Mouse (Mus musculus) MEL (cell line): ENCODE data around the gene Gm10277. TPM values are rescaled to one million over a fixed set of nuclear protein-coding genes. Genes with fewer than 3 reads are reported as not detected.

Experiments
- DNase-seq: peaks from one replicate; pipeline ENCODE4 v3.0.0; 2011; ENCODE audit warnings: low read depth, low spot score
- H3K27ac ChIP-seq: 2 replicates; pipeline ENCODE4 v1.5.1; 2012; ENCODE audit warnings: low read depth, mild to moderate bottlenecking, control low read depth, low read length, moderate library complexity; ENCODE audit not compliant: control insufficient read depth
- H3K27me3 ChIP-seq, 2 experiments: fragments of 150-350 bp in 1 of 2; sonication (generic) in 1 of 2; 2 replicates each; pipeline ENCODE4 v1.6.1; 2012; ENCODE audit warnings: low read length in 2 of 2, mild to moderate bottlenecking in 2 of 2, improper control_type of control experiment in 1 of 2, moderate library complexity in 1 of 2; ENCODE audit not compliant: insufficient read depth in 2 of 2, control insufficient read depth in 1 of 2
- H3K36me3 ChIP-seq, 2 experiments: 2 replicates each; pipeline ENCODE4 v1.6.1; 2012 to 2014; ENCODE audit warnings: low read length in 2 of 2, improper control_type of control experiment in 1 of 2, inconsistent platforms in 1 of 2, mild to moderate bottlenecking in 1 of 2; ENCODE audit not compliant: insufficient read depth in 2 of 2, control insufficient read depth in 1 of 2
- H3K4me1 ChIP-seq, 2 experiments: fragments of 150-350 bp in 1 of 2; sonication (generic) in 1 of 2; 2 replicates each; pipeline ENCODE4 v1.6.1; 2012; ENCODE audit warnings: low read length in 2 of 2, improper control_type of control experiment in 1 of 2, mild to moderate bottlenecking in 1 of 2; ENCODE audit not compliant: insufficient read depth in 2 of 2, control insufficient read depth in 1 of 2
- H3K4me3 ChIP-seq, 2 experiments: fragments of 150-350 bp in 1 of 2; sonication (generic) in 1 of 2; 2 replicates each; pipeline ENCODE4 v1.5.1; 2012; ENCODE audit warnings: low read depth in 2 of 2, low read length in 2 of 2, mild to moderate bottlenecking in 2 of 2, moderate library complexity in 2 of 2, control low read depth in 1 of 2, improper control_type of control experiment in 1 of 2; ENCODE audit not compliant: control insufficient read depth in 1 of 2, insufficient read depth in 1 of 2
- H3K79me2 ChIP-seq: 2 replicates; pipeline ENCODE4 v1.6.1; 2012; ENCODE audit warnings: mild to moderate bottlenecking, low read length, moderate library complexity; ENCODE audit not compliant: control insufficient read depth, poor library complexity, insufficient read depth
- H3K9ac ChIP-seq: 2 replicates; pipeline ENCODE4 v1.6.1; 2012; ENCODE audit warnings: low read depth, mild to moderate bottlenecking, control low read depth, low read length, moderate library complexity; ENCODE audit not compliant: control insufficient read depth, poor library complexity, severe bottlenecking
- H3K9me3 ChIP-seq: fragments of 150-350 bp; sonication (generic); replicated peaks from 2 replicates; pipeline ENCODE4 v1.6.1; 2012; ENCODE audit warnings: mild to moderate bottlenecking, low read length, improper control_type of control experiment, moderate library complexity; ENCODE audit not compliant: insufficient read depth
- BHLHE40 ChIP-seq: IDR thresholded peaks from 2 replicates; pipeline ENCODE4 v1.6.1; 2012; ENCODE audit warnings: low read depth, mild to moderate bottlenecking, inconsistent platforms, low read length, improper control_type of control experiment, borderline replicate concordance
- CHD2 ChIP-seq: IDR thresholded peaks from 2 replicates; pipeline ENCODE4 v1.6.1; 2011; ENCODE audit warnings: low read length, improper control_type of control experiment
- CTCF ChIP-seq, 3 experiments: IDR thresholded peaks in 2 of 3; conservative IDR thresholded peaks in 1 of 3; 2 replicates each; pipeline ENCODE4 v1.5.1; 2011 to 2012; ENCODE audit warnings: low read length in 3 of 3, low read depth in 2 of 3, mild to moderate bottlenecking in 2 of 3, improper control_type of control experiment in 1 of 3, inconsistent platforms in 1 of 3, mixed read lengths in 1 of 3, moderate library complexity in 1 of 3; ENCODE audit not compliant: control insufficient read depth in 1 of 3, insufficient read depth in 1 of 3, poor library complexity in 1 of 3, severe bottlenecking in 1 of 3
- ELF1 ChIP-seq: IDR thresholded peaks from 2 replicates; pipeline ENCODE4 v1.6.1; 2014; ENCODE audit warnings: low read depth, mild to moderate bottlenecking, inconsistent platforms, low read length, improper control_type of control experiment, moderate library complexity
- EP300 ChIP-seq, 2 experiments: IDR thresholded peaks; 2 replicates each; pipeline ENCODE4 v1.6.1; 2011; ENCODE audit warnings: improper control_type of control experiment in 2 of 2, low read length in 2 of 2, low read depth in 1 of 2, mild to moderate bottlenecking in 1 of 2
- ETS1 ChIP-seq: IDR thresholded peaks from 2 replicates; pipeline ENCODE4 v1.6.1; 2012; ENCODE audit warnings: low read depth, mild to moderate bottlenecking, inconsistent platforms, low read length, improper control_type of control experiment, moderate library complexity
- GATA1 ChIP-seq: IDR thresholded peaks from 2 replicates; pipeline ENCODE4 v1.6.1; 2011; ENCODE audit warnings: low read depth, low read length, improper control_type of control experiment
- HCFC1 ChIP-seq: IDR thresholded peaks from 2 replicates; pipeline ENCODE4 v1.6.1; 2012; ENCODE audit warnings: low read depth, mild to moderate bottlenecking, inconsistent platforms, low read length, improper control_type of control experiment, moderate library complexity
- JUND ChIP-seq: IDR thresholded peaks from 2 replicates; pipeline ENCODE4 v1.6.1; 2011; ENCODE audit warnings: low read depth, mild to moderate bottlenecking, improper control_type of control experiment, low read length
- MAFK ChIP-seq: IDR thresholded peaks from 2 replicates; pipeline ENCODE4 v1.6.1; 2011; ENCODE audit warnings: low read depth, mild to moderate bottlenecking, low read length, improper control_type of control experiment, borderline replicate concordance
- MEF2A ChIP-seq: IDR thresholded peaks from 2 replicates; pipeline ENCODE4 v1.6.1; 2014; ENCODE audit warnings: low read depth, mild to moderate bottlenecking, inconsistent platforms, low read length, improper control_type of control experiment; ENCODE audit not compliant: poor library complexity, insufficient replicate concordance, severe bottlenecking; ENCODE audit errors: extremely low read depth
- MYB ChIP-seq: IDR thresholded peaks from 2 replicates; pipeline ENCODE4 v1.6.1; 2011; ENCODE audit warnings: mild to moderate bottlenecking, low read depth, low read length, improper control_type of control experiment
- MYC ChIP-seq: IDR thresholded peaks from 2 replicates; pipeline ENCODE4 v1.6.1; 2011; ENCODE audit warnings: low read depth, mild to moderate bottlenecking, low read length, improper control_type of control experiment, moderate library complexity
- NELFE ChIP-seq: IDR thresholded peaks from 2 replicates; pipeline ENCODE4 v1.6.1; 2011; ENCODE audit warnings: low read depth, low read length, improper control_type of control experiment
- NRF1 ChIP-seq: IDR thresholded peaks from 2 replicates; pipeline ENCODE4 v1.6.1; 2014; ENCODE audit warnings: low read depth, mild to moderate bottlenecking, inconsistent platforms, low read length, improper control_type of control experiment, moderate library complexity; ENCODE audit not compliant: poor library complexity, insufficient read depth, severe bottlenecking
- POLR2A ChIP-seq, 2 experiments: IDR thresholded peaks; 2 replicates each; pipeline ENCODE4 v1.6.1; 2011 to 2012; ENCODE audit warnings: low read length in 2 of 2, mild to moderate bottlenecking in 2 of 2, control low read depth in 1 of 2, improper control_type of control experiment in 1 of 2, low read depth in 1 of 2, moderate library complexity in 1 of 2; ENCODE audit not compliant: control insufficient read depth in 1 of 2, insufficient read depth in 1 of 2, poor library complexity in 1 of 2
- POLR2AphosphoS5 ChIP-seq: IDR thresholded peaks from 2 replicates; pipeline ENCODE4 v1.6.1; 2012; ENCODE audit warnings: low read depth, borderline replicate concordance, mild to moderate bottlenecking, inconsistent platforms, low read length, moderate library complexity, mixed read lengths
- RAD21 ChIP-seq: IDR thresholded peaks from 2 replicates; pipeline ENCODE4 v1.6.1; 2011; ENCODE audit warnings: mild to moderate bottlenecking, low read depth, low read length, improper control_type of control experiment
- RCOR1 ChIP-seq: IDR thresholded peaks from 2 replicates; pipeline ENCODE4 v1.6.1; 2012; ENCODE audit warnings: low read depth, mild to moderate bottlenecking, inconsistent platforms, low read length, improper control_type of control experiment
- SIN3A ChIP-seq: IDR thresholded peaks from 2 replicates; pipeline ENCODE4 v1.6.1; 2012; ENCODE audit warnings: low read length, improper control_type of control experiment, inconsistent platforms
- SMC3 ChIP-seq: IDR thresholded peaks from 2 replicates; pipeline ENCODE4 v1.6.1; 2011; ENCODE audit warnings: low read depth, low read length, improper control_type of control experiment
- TAL1 ChIP-seq: IDR thresholded peaks from 2 replicates; pipeline ENCODE4 v1.6.1; 2012; ENCODE audit warnings: mild to moderate bottlenecking, inconsistent platforms, low read length, moderate library complexity, mixed read lengths
- TBP ChIP-seq: IDR thresholded peaks from 2 replicates; pipeline ENCODE4 v1.8.0; 2011; ENCODE audit warnings: low read depth, low read length, improper control_type of control experiment
- TCF12 ChIP-seq: IDR thresholded peaks from 2 replicates; pipeline ENCODE4 v1.6.1; 2014; ENCODE audit warnings: low read depth, mild to moderate bottlenecking, inconsistent platforms, low read length, improper control_type of control experiment, moderate library complexity
- UBTF ChIP-seq: IDR thresholded peaks from 2 replicates; pipeline ENCODE4 v1.6.1; 2012; ENCODE audit warnings: low read depth, mild to moderate bottlenecking, inconsistent platforms, low read length, improper control_type of control experiment, moderate library complexity, borderline replicate concordance; ENCODE audit not compliant: insufficient read depth
- ZC3H11A ChIP-seq: IDR thresholded peaks from 2 replicates; pipeline ENCODE4 v1.6.1; 2012; ENCODE audit warnings: low read depth, mild to moderate bottlenecking, inconsistent platforms, low read length, improper control_type of control experiment
- ZKSCAN1 ChIP-seq: IDR thresholded peaks from 2 replicates; pipeline ENCODE4 v1.6.1; 2012; ENCODE audit warnings: low read depth, mild to moderate bottlenecking, inconsistent platforms, low read length, improper control_type of control experiment, moderate library complexity
- ZMIZ1 ChIP-seq: IDR thresholded peaks from 2 replicates; pipeline ENCODE4 v1.6.1; 2012; ENCODE audit warnings: low read depth, mild to moderate bottlenecking, inconsistent platforms, low read length, improper control_type of control experiment, moderate library complexity
- ZNF384 ChIP-seq: IDR thresholded peaks from 2 replicates; pipeline ENCODE4 v1.6.1; 2012; ENCODE audit warnings: low read depth, mild to moderate bottlenecking, inconsistent platforms, low read length, improper control_type of control experiment
- polyA plus RNA-seq, 2 experiments: library from polyadenylated mRNA; stranded (reverse) in 1 of 2; unstranded in 1 of 2; fragments of >175 nt in 1 of 2; fragments of >200 nt in 1 of 2; gene quantifications; 2 replicates each; pipeline versions ENCODE4 v1.2.1 to v1.2.4; 2012; ENCODE audit warnings: low replicate concordance in 2 of 2, low read depth in 1 of 2; ENCODE audit not compliant: insufficient read length in 2 of 2, insufficient read depth in 1 of 2, missing spikeins in 1 of 2
- total RNA-seq: library from RNA; depleted of rRNA; stranded (reverse); fragments of 300-350 nt; gene quantifications from 2 replicates; pipeline ENCODE4 v1.2.3, GENCODE M21; 2012

Gene Gm10277
- total and polyA plus RNA-seq, 3 experiments: 0.19 to 0.35 TPM; not detected in 1

GRCm38 (mm10) chr11:77785768-77786561, 1.6 kb downstream of the Gm10277 start:
- Histone ChIP-seq H3K27me3 (no peaks in the 10 kb centered on the region), H3K9ac (peak overlapping the region; percentile 75), H3K36me3 (peaks cover 0 to 38% of the 10 kb centered on the region in 2 experiments; a peak in 2 of 4 replicates)
- TF ChIP-seq MEF2A (no peak), EP300 (IDR thresholded peaks at IDR 0.05; ENCODE audit: low read depth in 1 of 2, low read length in 2 of 2) (peak; percentile 18 to 60; a peak in 3 of 4 replicates), GATA1 (no peak), BHLHE40 (no peak; the same call in 1 of the 2 replicates), SMC3 (no peak), ETS1 (0 out of 2 replicates have a peak, but pooled peaks have one; percentile 11), TBP (peak; percentile 79), NELFE (peak; percentile 83), ZC3H11A (no peak), UBTF (no peak), TAL1 (no peak), MAFK (no peak), POLR2AphosphoS5 (no peak), MYB (no peak), ZMIZ1 (0 out of 2 replicates have a peak, but pooled peaks have one; percentile 29), POLR2A (IDR thresholded peaks at IDR 0.05; ENCODE audit: control insufficient read depth in 1 of 2, insufficient read depth in 1 of 2, low read depth in 1 of 2, low read length in 2 of 2, poor library complexity in 1 of 2) (peak; percentile 22 to 88; a peak in 2 of 4 replicates), CTCF (IDR thresholded peaks at IDR 0.05 in 2 of 3, conservative IDR thresholded peaks at IDR 0.05 in 1 of 3; ENCODE audit: control insufficient read depth in 1 of 3, insufficient read depth in 1 of 3, low read depth in 2 of 3, low read length in 3 of 3, poor library complexity in 1 of 3, severe bottlenecking in 1 of 3) (no peak), ELF1 (peak; percentile 53), CHD2 (no peak), HCFC1 (peak; percentile 71), MYC (0 out of 2 replicates have a peak, but pooled peaks have one; percentile 37), SIN3A (no peak; the same call in 1 of the 2 replicates), JUND (no peak), RCOR1 (no peak), NRF1 (no peak), ZKSCAN1 (no peak), RAD21 (no peak), TCF12 (0 out of 2 replicates have a peak, but pooled peaks have one; percentile 32), ZNF384 (no peak)
- TF ChIP-seq, all 39 proteins: peak for 10
- Histone ChIP-seq H3K27ac (peak overlapping the region; percentile 95), H3K4me3 (peak overlapping the region; percentile 29 to 54; a peak in 3 of 4 replicates), H3K79me2 (no peaks in the 10 kb centered on the region; the same call in 1 of the 2 replicates), H3K4me1 (peaks cover 28 to 41% of the 10 kb centered on the region in 2 experiments), H3K9me3 (no peaks in the 10 kb centered on the region)
- peak; percentile 88 for DNase-seq
